8 mouse cellular contexts compared by ENCODE assay signal in the genomic region with DNA sequence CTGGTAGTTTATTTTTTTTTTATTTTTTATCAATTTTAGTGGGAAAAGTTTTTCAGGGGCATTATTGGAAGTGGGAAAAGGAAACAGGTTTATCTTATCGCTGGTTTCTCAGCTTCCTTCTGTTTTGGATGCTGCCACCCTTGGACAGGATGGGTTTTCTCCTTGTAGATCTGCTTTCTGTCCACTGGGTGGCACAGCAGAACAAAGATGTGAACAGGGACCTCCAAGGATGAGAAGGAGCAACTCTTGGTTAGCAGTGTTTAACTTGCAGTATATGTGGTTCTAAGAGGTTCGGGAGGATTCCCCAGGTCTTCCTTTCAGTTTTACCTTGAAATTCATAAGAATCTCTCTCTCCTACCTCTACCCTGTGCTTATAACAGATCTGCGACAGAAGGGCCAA.
A peak's percentile ranks its signal among the peaks of the same experiment; 100 is the strongest.
DNase-seq lines count a peak whose midpoint lies in the region; ATAC-seq lines count a peak whose summit lies in the region.

No protein-coding gene starts in this region.

- no peaks in the 10 kb centered on the region for H3K36me3 ChIP-seq in forebrain, embryonic 13.5 days (ENCODE audit: poor library complexity, severe bottlenecking)

- no peaks in the 10 kb centered on the region for H3K27me3 ChIP-seq in forebrain, embryonic 13.5 days

- DNase-seq in adrenal gland, postnatal 14 days = peak; percentile 15
- no peak for DNase-seq in adrenal gland, adult 2 months
- peak; percentile 73 to 76 for DNase-seq in right cerebral cortex, postnatal 10 days (ENCODE audit: low spot score in 2 of 2)
- no peak for DNase-seq in right cerebral cortex, postnatal 14 days
- peak; percentile 57 to 66 for DNase-seq in left cerebral cortex, postnatal 14 days (ENCODE audit: low spot score in 2 of 2)
- DNase-seq in retina, embryonic 14.5 days (ENCODE audit: low spot score) = peak; percentile 64
- no peak for DNase-seq in gastrocnemius, postnatal 25 days

- peak; percentile 72 for ATAC-seq in forebrain, embryonic 13.5 days

- no peaks in the 10 kb centered on the region for H3K9me3 ChIP-seq in forebrain, embryonic 13.5 days (replicated peaks)

- no peak overlapping the region for H3K4me2 ChIP-seq in forebrain, embryonic 13.5 days

- no peak overlapping the region for H3K9ac ChIP-seq in forebrain, embryonic 13.5 days

- no peak overlapping the region for H3K27ac ChIP-seq in forebrain, embryonic 13.5 days

- intact Hi-C loops in left cerebral cortex, postnatal 14 days (cut with DNase I) = loop anchor here (2.0 to 5.0 kb wide), 2 partner anchors 751 to 858 kb away; no protein-coding TSS in a partner anchor

- H3K4me3 ChIP-seq in forebrain, embryonic 13.5 days = no peak overlapping the region

- WGBS in forebrain, embryonic 13.5 days = 67% methylated on average over 3 of the region's 3 CpGs

- H3K4me1 ChIP-seq in forebrain, embryonic 13.5 days = no peaks in the 10 kb centered on the region

Comparison
In these comparisons a context has a peak if more than half of its experiments do, and no peak if none do; other contexts are left out.
1. DNase-seq: peak in adrenal gland, postnatal 14 days (single experiment), right cerebral cortex, postnatal 10 days (2 of 2), left cerebral cortex, postnatal 14 days (2 of 2) and retina, embryonic 14.5 days (single experiment); none in adrenal gland, adult 2 months (single experiment), right cerebral cortex, postnatal 14 days (single experiment) and gastrocnemius, postnatal 25 days (single experiment).